Mouse (Mus musculus) embryonic facial prominence, embryonic 15.5 days (tissue): ENCODE results near the gene Fcho2. TPM values are rescaled to one million over a fixed set of nuclear protein-coding genes. Genes with fewer than 3 reads are reported as not detected.
"Not testable (repeated sequence)": the region's sequence is repeated elsewhere in the genome, so short reads cannot be mapped to it uniquely, and the experiment has no call there.

ENCODE experiments used
- ATAC-seq: fragments of 200-750 bp; cut with Nextera tagmentation; 2 replicates; pipeline ENCODE4 v1.8.0; 2017; ENCODE audit warnings: low read depth, moderate TSS enrichment; ENCODE audit not compliant: insufficient number of reproducible peaks, low FRiP score, low TSS enrichment
- H3K27ac ChIP-seq: fragments of 300-500 bp; sonication (generic); replicated peaks from 2 replicates; pipeline ENCODE4 v1.5.1; 2015; ENCODE audit warnings: mild to moderate bottlenecking, inconsistent platforms
- H3K27me3 ChIP-seq: fragments of 300-500 bp; sonication (generic); 2 replicates; pipeline ENCODE4 v1.6.1; 2015; ENCODE audit warnings: inconsistent platforms
- H3K36me3 ChIP-seq: fragments of 300-500 bp; sonication (generic); 2 replicates; pipeline ENCODE4 v1.6.1; 2015; ENCODE audit warnings: mild to moderate bottlenecking, inconsistent platforms
- H3K4me1 ChIP-seq: fragments of 300-500 bp; sonication (generic); 2 replicates; pipeline ENCODE4 v1.6.1; 2015; ENCODE audit warnings: inconsistent platforms
- H3K4me2 ChIP-seq: fragments of 300-500 bp; sonication (generic); replicated peaks from 2 replicates; pipeline ENCODE4 v1.6.1; 2015; ENCODE audit warnings: mild to moderate bottlenecking, inconsistent platforms
- H3K4me3 ChIP-seq: fragments of 300-500 bp; sonication (generic); replicated peaks from 2 replicates; pipeline ENCODE4 v1.5.1; 2015; ENCODE audit warnings: mild to moderate bottlenecking, inconsistent platforms
- H3K9ac ChIP-seq: fragments of 300-500 bp; sonication (generic); 2 replicates; pipeline ENCODE4 v1.6.1; 2015; ENCODE audit warnings: inconsistent platforms
- H3K9me3 ChIP-seq: fragments of 300-500 bp; sonication (generic); replicated peaks from 2 replicates; pipeline ENCODE4 v1.6.1; 2016; ENCODE audit warnings: inconsistent platforms
- WGBS: fragments of 180-500 bp; shearing (Covaris S2); methylation state at CpG from one replicate; pipeline ENCODE4 v1.1.7; 2015; 5-methylcytosine and 5-hydroxymethylcytosine counted together
- polyA plus RNA-seq: library from polyadenylated mRNA; unstranded; fragments of >200 nt; fragmentation: Nextera tagmentation; extraction: Ambion mirVana; gene quantifications from 2 replicates; pipeline ENCODE4 v1.2.1, GENCODE M21; 2015

The Fcho2 gene
- polyA plus RNA-seq, 1 experiment from 2014 or later, result 36.0 TPM

GRCm38 (mm10) chr13:98818205-98818604, 3.0 kb upstream of the Fcho2 start:
- H3K4me2 ChIP-seq, result no peak overlapping the region
- no peaks in the 10 kb centered on the region for H3K27me3 ChIP-seq
- 57% methylated on average over 4 of the region's 4 CpGs for WGBS
- no peaks in the 10 kb centered on the region for H3K9me3 ChIP-seq
- no peaks in the 10 kb centered on the region for H3K36me3 ChIP-seq
- no peak overlapping the region for H3K27ac ChIP-seq
- no peak for ATAC-seq
- peaks cover 7% of the 10 kb centered on the region for H3K4me1 ChIP-seq
- H3K9ac ChIP-seq, result no peak overlapping the region
- no peak overlapping the region for H3K4me3 ChIP-seq

GRCm38 (mm10) chr13:98817766-98818165, 2.5 kb upstream of the Fcho2 start:
- Histone ChIP-seq H3K9me3 (no peaks in the 10 kb centered on the region), H3K27ac (no peak overlapping the region), H3K9ac (no peak overlapping the region), H3K4me2 (no peak overlapping the region), H3K4me3 (no peak overlapping the region), H3K36me3 (no peaks in the 10 kb centered on the region), H3K4me1 (peaks cover 10% of the 10 kb centered on the region), H3K27me3 (no peaks in the 10 kb centered on the region)
- 62% methylated on average over 4 of the region's 4 CpGs for WGBS
- ATAC-seq, result no peak

- H3K4me1 ChIP-seq, H3K9ac ChIP-seq, ATAC-seq, H3K9me3 ChIP-seq, H3K4me2 ChIP-seq, H3K27me3 ChIP-seq, H3K4me3 ChIP-seq, H3K27ac ChIP-seq, H3K36me3 ChIP-seq: not testable (repeated sequence)
- 77% methylated on average over 4 of the region's 4 CpGs for WGBS
These were observed 1.9 kb upstream of the Fcho2 start for GRCm38 (mm10) chr13:98816981-98817660.

- WGBS, result 89% methylated on average over 9 of the region's 9 CpGs
These were observed 1.3 kb upstream of the Fcho2 start for GRCm38 (mm10) chr13:98816571-98816970.

GRCm38 (mm10) chr13:98814275-98815040, 791 bp downstream of the Fcho2 start:
- peaks cover 7% of the 10 kb centered on the region for H3K4me1 ChIP-seq
- H3K9me3 ChIP-seq, result no peaks in the 10 kb centered on the region
- WGBS, result under 1% methylated on average over 81 of the region's 81 CpGs
- H3K4me2 ChIP-seq, result peak overlapping the region; percentile 56
- no peaks in the 10 kb centered on the region for H3K36me3 ChIP-seq
- H3K27me3 ChIP-seq, result no peaks in the 10 kb centered on the region
- H3K27ac ChIP-seq, result peak overlapping the region; percentile 98
- H3K4me3 ChIP-seq, result peak overlapping the region; percentile 70
- ATAC-seq, result peak; percentile 32
- peak overlapping the region; percentile 93 for H3K9ac ChIP-seq

More at GRCm38 (mm10) chr13:98816571-98816970, 1.3 kb upstream of the Fcho2 start:
- no peaks in the 10 kb centered on the region for H3K36me3 ChIP-seq
- H3K4me2 ChIP-seq, result no peak overlapping the region
- H3K27ac ChIP-seq, result no peak overlapping the region
- H3K4me3 ChIP-seq, result no peak overlapping the region
- peaks cover 10% of the 10 kb centered on the region for H3K4me1 ChIP-seq
- ATAC-seq, result no peak
- no peaks in the 10 kb centered on the region for H3K27me3 ChIP-seq
- H3K9ac ChIP-seq, result no peak overlapping the region
- H3K9me3 ChIP-seq, result no peaks in the 10 kb centered on the region

GRCm38 (mm10) chr13:98813596-98814274, 1.5 kb downstream of the Fcho2 start:
- WGBS, result 23% methylated on average over 12 of the region's 12 CpGs
- ATAC-seq, result no peak
- peak overlapping the region; percentile 70 for H3K4me3 ChIP-seq
- no peaks in the 10 kb centered on the region for H3K9me3 ChIP-seq
- H3K4me1 ChIP-seq, result peaks cover 7% of the 10 kb centered on the region
- no peaks in the 10 kb centered on the region for H3K36me3 ChIP-seq
- no peaks in the 10 kb centered on the region for H3K27me3 ChIP-seq
- peak overlapping the region; percentile 9; the same call in 1 of the 2 replicates for H3K9ac ChIP-seq
- H3K27ac ChIP-seq, result peak overlapping the region; percentile 98; the same call in 1 of the 2 replicates
- H3K4me2 ChIP-seq, result peak overlapping the region; percentile 56

GRCm38 (mm10) chr13:98813167-98813566, 2.1 kb downstream of the Fcho2 start:
- Histone ChIP-seq H3K9me3 (no peaks in the 10 kb centered on the region), H3K4me2 (peak overlapping the region; percentile 56; the same call in 1 of the 2 replicates), H3K4me1 (peaks cover 7% of the 10 kb centered on the region), H3K4me3 (peak overlapping the region; percentile 70; the same call in 1 of the 2 replicates), H3K36me3 (no peaks in the 10 kb centered on the region), H3K27ac (no peak overlapping the region), H3K27me3 (no peaks in the 10 kb centered on the region), H3K9ac (no peak overlapping the region)
- ATAC-seq, result no peak
- 78% methylated on average over 2 of the region's 2 CpGs for WGBS

- H3K27me3 ChIP-seq, result no peaks in the 10 kb centered on the region
- H3K9ac ChIP-seq, result no peak overlapping the region
- H3K4me2 ChIP-seq, result no peak overlapping the region
- peaks cover 7% of the 10 kb centered on the region for H3K4me1 ChIP-seq
- H3K36me3 ChIP-seq, result no peaks in the 10 kb centered on the region
- ATAC-seq, result no peak
- H3K27ac ChIP-seq, result no peak overlapping the region
- H3K4me3 ChIP-seq, result no peak overlapping the region
- H3K9me3 ChIP-seq, result no peaks in the 10 kb centered on the region
- 59% methylated on average over 4 of the region's 4 CpGs for WGBS
These were observed 3.0 kb downstream of the Fcho2 start for GRCm38 (mm10) chr13:98812285-98812684.

GRCm38 (mm10) chr13:98810143-98810542, 5.1 kb downstream of the Fcho2 start:
- Histone ChIP-seq H3K27me3 (no peaks in the 10 kb centered on the region), H3K36me3 (peaks cover 3% of the 10 kb centered on the region; the same call in 1 of the 2 replicates), H3K9ac (no peak overlapping the region), H3K4me1 (peaks cover 7% of the 10 kb centered on the region), H3K9me3 (no peaks in the 10 kb centered on the region), H3K4me2 (no peak overlapping the region), H3K27ac (no peak overlapping the region), H3K4me3 (no peak overlapping the region)
- no peak for ATAC-seq
- WGBS, result 53% methylated on average over 6 of the region's 6 CpGs

GRCm38 (mm10) chr13:98809087-98809486, 6.2 kb downstream of the Fcho2 start:
- no peak overlapping the region for H3K4me2 ChIP-seq
- H3K9ac ChIP-seq, result no peak overlapping the region
- H3K27me3 ChIP-seq, result no peaks in the 10 kb centered on the region
- H3K4me1 ChIP-seq, result peaks cover 7% of the 10 kb centered on the region
- no peak overlapping the region for H3K4me3 ChIP-seq
- H3K27ac ChIP-seq, result no peak overlapping the region
- peaks cover 11% of the 10 kb centered on the region for H3K36me3 ChIP-seq
- no peaks in the 10 kb centered on the region for H3K9me3 ChIP-seq
- ATAC-seq, result no peak
- WGBS, result 77% methylated on average over 1 of the region's 1 CpGs

- Histone ChIP-seq H3K9ac (no peak overlapping the region), H3K27ac (no peak overlapping the region), H3K4me2 (no peak overlapping the region), H3K27me3 (no peaks in the 10 kb centered on the region), H3K4me1 (no peaks in the 10 kb centered on the region), H3K9me3 (peaks cover 5% of the 10 kb centered on the region; the same call in 1 of the 2 replicates), H3K4me3 (no peak overlapping the region), H3K36me3 (peaks cover 42% of the 10 kb centered on the region)
- WGBS, result 94% methylated on average over 1 of the region's 1 CpGs
- ATAC-seq, result no peak
These were observed 10.8 kb downstream of the Fcho2 start for GRCm38 (mm10) chr13:98804480-98804879.
